Mouse (Mus musculus) liver, postnatal 0 days (tissue): ENCODE measurements around the gene Itgad.
A peak's percentile ranks its signal among the peaks of the same experiment; 100 is the strongest.

Experiments used
- CTCF ChIP-seq: sonication (generic); IDR thresholded peaks from 2 replicates; pipeline ENCODE4 v1.5.1; 2016; ENCODE audit warnings: antibody characterized with exemption, low read depth
- EP300 ChIP-seq: IDR thresholded peaks from 2 replicates; pipeline ENCODE4 v1.6.1; 2016; ENCODE audit warnings: antibody characterized with exemption, low read depth, mild to moderate bottlenecking

- TF ChIP-seq CTCF (no peak), EP300 (peak; percentile 51; the same call in 1 of the 2 replicates)
Measured at GRCm38 (mm10) chr7:128270431-128270850, 116.3 kb downstream of the Itgad start.
